Mouse (Mus musculus): ENCODE results near the gene Pycard. TPM values are rescaled to one million over a fixed set of nuclear protein-coding genes. Genes with fewer than 3 reads are reported as not detected.

Gene Pycard
- polyA plus RNA-seq, 1 experiment from 2014 or later: 24.9 TPM

Other genes starting within 250 kb of the Pycard start
- 2.8 and 2.9 TPM in 2 replicates for gene Fbxl19, start 249.3 kb downstream of the Pycard start, polyA plus RNA-seq (2015; fragmentation: Nextera tagmentation; extraction: Ambion mirVana)
- 11.0 and 13.1 TPM in 2 replicates for gene Orai3, start 224.1 kb downstream of the Pycard start, polyA plus RNA-seq (2015; fragmentation: Nextera tagmentation; extraction: Ambion mirVana)
- gene Setd1a, start 217.2 kb downstream of the Pycard start, polyA plus RNA-seq (2015; fragmentation: Nextera tagmentation; extraction: Ambion mirVana): 9.2 and 9.3 TPM in 2 replicates
- not detected in 2 replicates for gene Gm49388, start 208.3 kb downstream of the Pycard start, polyA plus RNA-seq (2015; fragmentation: Nextera tagmentation; extraction: Ambion mirVana)
- 55.9 and 75.3 TPM in 2 replicates for gene Hsd3b7, start 193.3 kb downstream of the Pycard start, polyA plus RNA-seq (2015; fragmentation: Nextera tagmentation; extraction: Ambion mirVana)
- gene Stx4a, start 169.6 kb downstream of the Pycard start, polyA plus RNA-seq (2015; fragmentation: Nextera tagmentation; extraction: Ambion mirVana): 14.6 and 14.9 TPM in 2 replicates
- 0.43 and 0.44 TPM in 2 replicates for gene Stx1b, start 169.3 kb downstream of the Pycard start, polyA plus RNA-seq (2015; fragmentation: Nextera tagmentation; extraction: Ambion mirVana)
- gene Zfp646, start 117.6 kb downstream of the Pycard start, polyA plus RNA-seq (2015; fragmentation: Nextera tagmentation; extraction: Ambion mirVana): 3.8 and 5.0 TPM in 2 replicates
- gene Zfp668, start 117.0 kb downstream of the Pycard start, polyA plus RNA-seq (2015; fragmentation: Nextera tagmentation; extraction: Ambion mirVana): 5.7 and 6.8 TPM in 2 replicates
- 0.21 and 0.46 TPM in 2 replicates for gene Prss53, start 102.9 kb downstream of the Pycard start, polyA plus RNA-seq (2015; fragmentation: Nextera tagmentation; extraction: Ambion mirVana)
- not detected in 2 replicates for gene Gm21974, start 98.4 kb downstream of the Pycard start, polyA plus RNA-seq (2015; fragmentation: Nextera tagmentation; extraction: Ambion mirVana)
- 122 and 141 TPM in 2 replicates for gene Vkorc1, start 98.2 kb downstream of the Pycard start, polyA plus RNA-seq (2015; fragmentation: Nextera tagmentation; extraction: Ambion mirVana)
- 51.5 and 59.2 TPM in 2 replicates for gene Bckdk, start 89.8 kb downstream of the Pycard start, polyA plus RNA-seq (2015; fragmentation: Nextera tagmentation; extraction: Ambion mirVana)
- 15.0 TPM in 2 replicates for gene Kat8, start 81.4 kb downstream of the Pycard start, polyA plus RNA-seq (2015; fragmentation: Nextera tagmentation; extraction: Ambion mirVana)
- 13.9 and 17.4 TPM in 2 replicates for gene Prss8, start 63.8 kb downstream of the Pycard start, polyA plus RNA-seq (2015; fragmentation: Nextera tagmentation; extraction: Ambion mirVana)
- 2.7 and 3.3 TPM in 2 replicates for gene Prss36, start 47.1 kb downstream of the Pycard start, polyA plus RNA-seq (2015; fragmentation: Nextera tagmentation; extraction: Ambion mirVana)
- gene Fus, start 26.4 kb downstream of the Pycard start, polyA plus RNA-seq (2015; fragmentation: Nextera tagmentation; extraction: Ambion mirVana): 120 and 123 TPM in 2 replicates
- gene Trim72, start 10.1 kb upstream of the Pycard start, polyA plus RNA-seq (2015; fragmentation: Nextera tagmentation; extraction: Ambion mirVana): 0.25 and 0.38 TPM in 2 replicates
- 6.0 TPM in 2 replicates for gene Itgam, start 68.8 kb upstream of the Pycard start, polyA plus RNA-seq (2015; fragmentation: Nextera tagmentation; extraction: Ambion mirVana)
- 0.20 TPM in 1 of 2 replicates, not detected in the other for gene Gm49368, start 68.8 kb upstream of the Pycard start, polyA plus RNA-seq (2015; fragmentation: Nextera tagmentation; extraction: Ambion mirVana)
- gene Itgax, start 135.7 kb upstream of the Pycard start, polyA plus RNA-seq (2015; fragmentation: Nextera tagmentation; extraction: Ambion mirVana): 0.13 and 0.21 TPM in 2 replicates
- gene Itgad, start 160.5 kb upstream of the Pycard start, polyA plus RNA-seq (2015; fragmentation: Nextera tagmentation; extraction: Ambion mirVana): 0.02 and 0.10 TPM in 2 replicates
- 3.9 and 6.8 TPM in 2 replicates for gene Cox6a2, start 212.5 kb upstream of the Pycard start, polyA plus RNA-seq (2015; fragmentation: Nextera tagmentation; extraction: Ambion mirVana)
- 6.9 and 9.0 TPM in 2 replicates for gene Armc5, start 243.5 kb upstream of the Pycard start, polyA plus RNA-seq (2015; fragmentation: Nextera tagmentation; extraction: Ambion mirVana)
- 1.9 and 2.4 TPM in 2 replicates for gene 9130023H24Rik, start 244.2 kb upstream of the Pycard start, polyA plus RNA-seq (2015; fragmentation: Nextera tagmentation; extraction: Ambion mirVana)